Mouse (Mus musculus): ENCODE data around the gene Ppm1k. TPM values are rescaled to one million over a fixed set of nuclear protein-coding genes. Genes with fewer than 3 reads are reported as not detected.
"Not testable (repeated sequence)": the region's sequence is repeated elsewhere in the genome, so short reads cannot be mapped to it uniquely, and the experiment has no call there.

The Ppm1k gene
- polyA plus RNA-seq, 1 experiment from 2014 or later: 5.0 TPM

GRCm38 (mm10) chr6:57563454-57563853 is 28.2 kb upstream of the Ppm1k start:
- WGBS: 100% methylated on average over 1 of the region's 1 CpGs

GRCm38 (mm10) chr6:57557796-57558317 is 22.6 kb upstream of the Ppm1k start:
- H3K4me2 ChIP-seq (replicated peaks; ENCODE audit: low read depth, low read length): no peak overlapping the region
- H3K36me3 ChIP-seq (ENCODE audit: control insufficient read depth, insufficient read depth, low read length): no peaks in the 10 kb centered on the region
- H3K27me3 ChIP-seq (ENCODE audit: control insufficient read depth, insufficient read depth, low read length): no peaks in the 10 kb centered on the region
- H3K4me1 ChIP-seq (ENCODE audit: control insufficient read depth, insufficient read depth, low read length): no peaks in the 10 kb centered on the region
- H3K9me3 ChIP-seq (ENCODE audit: control insufficient read depth, low read length): no peaks in the 10 kb centered on the region
- H3K9ac ChIP-seq (ENCODE audit: low read depth, low read length): no peak overlapping the region
- H3K4me3 ChIP-seq (ENCODE audit: low read length): no peak overlapping the region
- 78% methylated on average over 4 of the region's 4 CpGs for WGBS
- no peak for ATAC-seq (ENCODE audit: low FRiP score, low TSS enrichment)
- H3K27ac ChIP-seq (ENCODE audit: low read depth, low read length): no peak overlapping the region

More at GRCm38 (mm10) chr6:57563454-57563853, 28.2 kb upstream of the Ppm1k start:
- Histone ChIP-seq H3K4me3 (ENCODE audit: low read length) (no peak overlapping the region), H3K9me3 (ENCODE audit: control insufficient read depth, low read length) (no peaks in the 10 kb centered on the region), H3K4me2 (replicated peaks; ENCODE audit: low read depth, low read length) (no peak overlapping the region), H3K27ac (ENCODE audit: low read depth, low read length) (no peak overlapping the region), H3K36me3 (ENCODE audit: control insufficient read depth, insufficient read depth, low read length) (no peaks in the 10 kb centered on the region), H3K4me1 (ENCODE audit: control insufficient read depth, insufficient read depth, low read length) (no peaks in the 10 kb centered on the region), H3K27me3 (ENCODE audit: control insufficient read depth, insufficient read depth, low read length) (no peaks in the 10 kb centered on the region), H3K9ac (ENCODE audit: low read depth, low read length) (no peak overlapping the region)
- no peak for ATAC-seq (ENCODE audit: low FRiP score, low TSS enrichment)

GRCm38 (mm10) chr6:57551211-57551796 is 16.0 kb upstream of the Ppm1k start:
- no peaks in the 10 kb centered on the region for H3K4me1 ChIP-seq (ENCODE audit: control insufficient read depth, insufficient read depth, low read length)
- no peak overlapping the region for H3K4me2 ChIP-seq (replicated peaks; ENCODE audit: low read depth, low read length)
- no peak overlapping the region for H3K27ac ChIP-seq (ENCODE audit: low read depth, low read length)
- H3K36me3 ChIP-seq (ENCODE audit: control insufficient read depth, insufficient read depth, low read length): no peaks in the 10 kb centered on the region
- no peak overlapping the region for H3K9ac ChIP-seq (ENCODE audit: low read depth, low read length)
- H3K9me3 ChIP-seq (ENCODE audit: control insufficient read depth, low read length): no peaks in the 10 kb centered on the region
- ATAC-seq (ENCODE audit: low FRiP score, low TSS enrichment): no peak
- H3K27me3 ChIP-seq (ENCODE audit: control insufficient read depth, insufficient read depth, low read length): no peaks in the 10 kb centered on the region
- H3K4me3 ChIP-seq (ENCODE audit: low read length): no peak overlapping the region
- WGBS: 75% methylated on average over 3 of the region's 3 CpGs

GRCm38 (mm10) chr6:57544866-57545265 is 9.6 kb upstream of the Ppm1k start:
- Histone ChIP-seq H3K9me3 (ENCODE audit: control insufficient read depth, low read length) (no peaks in the 10 kb centered on the region), H3K27ac (ENCODE audit: low read depth, low read length) (no peak overlapping the region), H3K27me3 (ENCODE audit: control insufficient read depth, insufficient read depth, low read length) (no peaks in the 10 kb centered on the region), H3K4me3 (ENCODE audit: low read length) (no peak overlapping the region), H3K4me1 (ENCODE audit: control insufficient read depth, insufficient read depth, low read length) (no peaks in the 10 kb centered on the region), H3K4me2 (replicated peaks; ENCODE audit: low read depth, low read length) (no peak overlapping the region), H3K36me3 (ENCODE audit: control insufficient read depth, insufficient read depth, low read length) (no peaks in the 10 kb centered on the region), H3K9ac (ENCODE audit: low read depth, low read length) (no peak overlapping the region)
- 84% methylated on average over 2 of the region's 2 CpGs for WGBS
- ATAC-seq (ENCODE audit: low FRiP score, low TSS enrichment): no peak

- H3K9ac ChIP-seq (ENCODE audit: low read depth, low read length); H3K36me3 ChIP-seq (ENCODE audit: control insufficient read depth, insufficient read depth, low read length); H3K4me3 ChIP-seq (ENCODE audit: low read length); H3K27me3 ChIP-seq (ENCODE audit: control insufficient read depth, insufficient read depth, low read length); ATAC-seq (ENCODE audit: low FRiP score, low TSS enrichment); H3K27ac ChIP-seq (ENCODE audit: low read depth, low read length); H3K4me1 ChIP-seq (ENCODE audit: control insufficient read depth, insufficient read depth, low read length); H3K9me3 ChIP-seq (ENCODE audit: control insufficient read depth, low read length); H3K4me2 ChIP-seq (replicated peaks; ENCODE audit: low read depth, low read length): not testable (repeated sequence)
These were observed 8.3 kb upstream of the Ppm1k start for GRCm38 (mm10) chr6:57543591-57543990.

- Histone ChIP-seq H3K4me2 (replicated peaks; ENCODE audit: low read depth, low read length) (no peak overlapping the region), H3K9ac (ENCODE audit: low read depth, low read length) (no peak overlapping the region), H3K4me1 (ENCODE audit: control insufficient read depth, insufficient read depth, low read length) (no peaks in the 10 kb centered on the region), H3K4me3 (ENCODE audit: low read length) (no peak overlapping the region), H3K27me3 (ENCODE audit: control insufficient read depth, insufficient read depth, low read length) (no peaks in the 10 kb centered on the region), H3K9me3 (ENCODE audit: control insufficient read depth, low read length) (no peaks in the 10 kb centered on the region), H3K36me3 (ENCODE audit: control insufficient read depth, insufficient read depth, low read length) (no peaks in the 10 kb centered on the region), H3K27ac (ENCODE audit: low read depth, low read length) (no peak overlapping the region)
- 81% methylated on average over 1 of the region's 1 CpGs for WGBS
- no peak for ATAC-seq (ENCODE audit: low FRiP score, low TSS enrichment)
These were observed 6.6 kb upstream of the Ppm1k start for GRCm38 (mm10) chr6:57541737-57542335.

- no peak for ATAC-seq (ENCODE audit: low FRiP score, low TSS enrichment)
These were observed 5.8 kb upstream of the Ppm1k start for GRCm38 (mm10) chr6:57540950-57541498.

GRCm38 (mm10) chr6:57537887-57538286 is 2.6 kb upstream of the Ppm1k start:
- ATAC-seq (ENCODE audit: low FRiP score, low TSS enrichment): no peak
- Histone ChIP-seq H3K4me3 (ENCODE audit: low read length) (no peak overlapping the region), H3K9ac (ENCODE audit: low read depth, low read length) (no peak overlapping the region), H3K27me3 (ENCODE audit: control insufficient read depth, insufficient read depth, low read length) (no peaks in the 10 kb centered on the region), H3K9me3 (ENCODE audit: control insufficient read depth, low read length) (no peaks in the 10 kb centered on the region), H3K4me1 (ENCODE audit: control insufficient read depth, insufficient read depth, low read length) (no peaks in the 10 kb centered on the region; the same call in 1 of the 2 replicates), H3K27ac (ENCODE audit: low read depth, low read length) (no peak overlapping the region), H3K36me3 (ENCODE audit: control insufficient read depth, insufficient read depth, low read length) (no peaks in the 10 kb centered on the region), H3K4me2 (replicated peaks; ENCODE audit: low read depth, low read length) (no peak overlapping the region)
- 91% methylated on average over 5 of the region's 5 CpGs for WGBS

More at GRCm38 (mm10) chr6:57540950-57541498, 5.8 kb upstream of the Ppm1k start:
- Histone ChIP-seq H3K36me3 (ENCODE audit: control insufficient read depth, insufficient read depth, low read length) (no peaks in the 10 kb centered on the region), H3K9ac (ENCODE audit: low read depth, low read length) (no peak overlapping the region), H3K27ac (ENCODE audit: low read depth, low read length) (no peak overlapping the region), H3K9me3 (ENCODE audit: control insufficient read depth, low read length) (no peaks in the 10 kb centered on the region), H3K4me3 (ENCODE audit: low read length) (no peak overlapping the region), H3K27me3 (ENCODE audit: control insufficient read depth, insufficient read depth, low read length) (no peaks in the 10 kb centered on the region), H3K4me1 (ENCODE audit: control insufficient read depth, insufficient read depth, low read length) (no peaks in the 10 kb centered on the region), H3K4me2 (replicated peaks; ENCODE audit: low read depth, low read length) (no peak overlapping the region)
- 87% methylated on average over 5 of the region's 5 CpGs for WGBS

All from kidney, embryonic 14.5 days (tissue).